Mouse (Mus musculus): ENCODE measurements at regions not wholly inside any gene's neighbourhood (a gene's known extent, or its start where the extent isn't known, plus 50 kb on each side); places are given as distances from the start of the nearest gene placed in this dataset.
"Not testable (repeated sequence)": the region's sequence is repeated elsewhere in the genome, so short reads cannot be mapped to it uniquely, and the experiment has no call there.

DNA sequence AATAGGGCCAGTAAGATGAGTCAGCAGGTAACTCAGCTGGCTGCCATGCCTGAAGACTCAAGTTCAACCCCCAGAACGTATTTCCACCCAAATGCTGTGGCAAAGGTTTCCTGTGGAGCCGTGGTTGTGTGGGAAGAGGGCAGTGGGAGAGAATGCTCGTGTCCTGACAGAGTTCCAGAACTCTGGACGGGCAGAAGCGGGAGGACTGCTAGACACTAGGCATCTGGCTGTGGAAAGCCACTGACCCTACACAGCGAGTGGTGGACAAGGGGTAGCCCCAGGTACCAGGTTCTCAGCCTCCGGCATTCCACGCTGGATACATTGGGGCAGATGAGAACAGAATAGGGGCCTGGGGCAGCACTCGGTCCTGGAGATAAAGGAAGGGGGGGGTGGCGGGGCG, 69.6 kb upstream of the Acsl3 start:
- no peak for DNase-seq (ENCODE audit: low spot score in 2 of 2)

DNA sequence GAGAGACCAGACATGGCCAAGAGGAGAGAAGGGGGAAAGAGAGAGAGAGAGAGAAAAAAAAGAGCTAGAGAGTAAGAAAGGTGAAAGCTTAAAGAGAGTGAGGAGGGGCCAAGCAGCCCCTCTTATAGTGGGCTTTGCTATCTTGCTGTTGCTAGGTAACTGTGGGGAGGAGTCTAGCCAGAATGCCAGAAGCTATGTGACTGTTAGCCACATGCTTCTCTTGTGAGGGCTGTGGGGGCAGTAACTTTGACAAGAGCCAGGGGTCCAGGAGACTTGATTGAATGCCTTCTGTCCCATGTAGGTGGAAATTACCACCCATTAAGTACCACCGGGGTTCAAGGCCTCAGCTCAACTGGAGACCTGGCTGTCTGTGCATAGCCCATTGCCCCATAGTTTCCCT, 69.0 kb upstream of the Acsl3 start:
- not testable (repeated sequence) for DNase-seq (ENCODE audit: low spot score in 2 of 2)

DNA sequence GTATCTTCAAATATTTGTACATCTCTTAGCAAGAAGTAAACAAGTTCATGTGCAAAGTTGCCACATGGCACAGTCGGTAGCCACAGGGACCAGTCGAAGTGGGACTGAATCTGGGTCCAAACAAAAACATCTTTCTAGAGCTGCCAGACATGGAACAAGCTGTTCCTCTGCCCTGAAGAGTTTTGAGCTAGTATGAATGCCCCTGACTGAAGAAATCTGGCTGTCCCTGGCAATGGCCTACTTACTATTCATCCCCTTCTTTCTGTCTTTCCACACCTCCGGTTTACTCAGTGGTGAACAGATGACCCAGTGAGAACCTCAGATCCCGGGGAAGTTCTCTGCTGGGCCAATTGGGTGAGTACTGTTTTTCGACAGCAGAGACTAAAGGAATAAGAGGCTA, 67.1 kb upstream of the Acsl3 start:
- DNase-seq (ENCODE audit: low spot score in 2 of 2): peak; percentile 50 to 73

DNA sequence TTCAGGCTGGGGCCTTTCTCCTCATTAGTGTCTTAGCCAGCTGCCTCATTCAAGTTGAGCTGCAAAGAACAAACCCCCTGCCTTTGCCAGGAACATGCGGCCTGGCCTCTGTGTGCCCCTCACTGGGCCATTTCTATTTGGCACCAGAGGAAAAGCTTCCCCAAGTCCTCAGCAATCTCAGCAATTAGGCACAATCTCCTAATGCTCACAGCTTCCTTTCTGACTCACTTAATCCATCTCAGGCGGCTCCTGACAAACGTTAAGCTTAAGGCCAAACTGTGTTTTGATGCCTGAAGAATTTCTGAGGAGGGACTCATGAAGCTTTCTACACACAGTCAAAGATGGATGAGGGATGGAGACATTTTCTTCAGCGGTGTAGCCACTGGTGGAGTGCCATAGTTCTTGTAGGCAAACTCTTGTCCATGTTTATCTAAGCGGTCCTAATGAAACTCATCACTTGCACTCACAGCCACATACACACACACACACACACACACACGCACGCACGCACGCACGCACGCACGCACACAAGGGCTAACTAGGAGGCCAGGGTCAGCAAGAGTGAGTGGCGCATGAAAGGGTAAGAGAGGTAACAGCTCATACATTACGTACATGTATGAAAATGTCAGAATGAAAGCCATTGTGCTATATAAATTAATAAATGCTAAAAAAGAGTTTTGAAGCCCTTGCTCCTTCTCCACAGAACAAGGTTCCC, 63.5 kb upstream of the Acsl3 start:
- peak; percentile 74 to 76 for DNase-seq (ENCODE audit: low spot score in 2 of 2)

DNA sequence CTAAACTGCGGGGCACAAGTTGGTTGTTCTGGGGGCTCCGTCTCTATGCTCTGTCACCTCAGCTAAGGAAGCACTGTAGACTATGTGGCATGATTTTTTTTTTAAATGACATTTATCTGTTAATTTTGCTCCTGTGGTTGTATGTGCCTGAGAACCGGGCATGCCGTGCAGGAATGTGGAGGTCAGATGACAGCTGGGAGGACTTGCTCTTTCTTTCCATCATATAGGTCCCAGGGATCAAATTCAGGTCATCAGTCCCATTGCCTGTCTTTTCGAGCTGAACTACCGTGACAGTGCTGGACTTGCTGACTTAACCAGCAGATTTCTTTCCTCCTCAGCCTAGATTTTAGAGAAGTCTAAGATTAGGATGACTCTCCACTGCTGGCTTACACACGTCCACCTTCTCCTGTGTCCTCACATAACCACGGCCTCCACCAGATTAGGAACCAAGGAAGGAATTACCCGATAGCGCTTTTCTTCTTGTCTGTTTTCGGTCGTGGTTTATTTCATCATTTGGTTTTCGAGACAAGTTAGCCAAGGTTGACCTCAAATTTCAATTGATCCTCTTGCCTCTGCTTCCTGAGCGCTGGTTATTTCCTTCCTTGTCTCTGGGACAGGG, 62.0 kb upstream of the Acsl3 start:
- no peak for DNase-seq (ENCODE audit: low spot score in 2 of 2)

DNA sequence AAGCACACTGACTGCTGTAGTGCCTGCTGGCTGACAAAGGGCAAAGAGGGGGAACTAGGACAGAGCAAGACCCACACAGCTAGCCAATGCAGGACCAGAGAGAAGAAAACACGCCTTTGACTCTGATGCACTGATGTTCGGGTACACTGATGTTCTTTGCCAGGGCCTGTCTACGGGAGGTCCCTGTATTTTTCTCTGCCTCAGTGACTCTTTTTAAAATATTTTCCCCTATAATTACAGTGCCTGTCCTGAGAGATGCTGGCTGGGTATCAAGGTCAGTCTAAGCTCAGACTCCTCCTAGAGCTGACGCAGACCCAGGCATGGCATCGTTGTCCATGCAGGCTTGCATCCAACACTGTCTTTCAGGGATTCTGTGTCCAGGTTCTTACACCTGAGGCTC, 59.1 kb upstream of the Acsl3 start:
- DNase-seq (ENCODE audit: low spot score in 2 of 2): peak in 1 of 2 experiments; percentile 29

DNA sequence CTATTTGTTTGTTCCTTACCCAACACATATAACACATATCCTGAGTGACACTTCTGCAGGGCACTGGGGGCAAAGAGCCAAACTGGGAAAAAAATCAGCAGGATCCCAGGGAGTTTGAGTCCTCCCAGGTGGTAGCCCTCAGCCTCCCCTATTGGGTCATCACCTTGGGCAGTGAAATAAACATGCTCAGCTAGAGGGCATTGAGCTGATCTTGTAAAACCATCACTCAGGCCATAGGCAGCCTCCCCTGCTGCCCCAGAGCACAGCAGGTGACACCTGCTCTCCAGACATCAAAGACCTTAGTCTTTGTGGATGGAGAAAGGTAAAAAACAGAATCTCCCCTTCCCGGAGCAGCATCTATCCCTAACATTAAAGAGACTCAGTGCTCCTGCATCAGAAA, 57.0 kb upstream of the Acsl3 start:
- no peak for DNase-seq (ENCODE audit: low spot score in 2 of 2)

DNA sequence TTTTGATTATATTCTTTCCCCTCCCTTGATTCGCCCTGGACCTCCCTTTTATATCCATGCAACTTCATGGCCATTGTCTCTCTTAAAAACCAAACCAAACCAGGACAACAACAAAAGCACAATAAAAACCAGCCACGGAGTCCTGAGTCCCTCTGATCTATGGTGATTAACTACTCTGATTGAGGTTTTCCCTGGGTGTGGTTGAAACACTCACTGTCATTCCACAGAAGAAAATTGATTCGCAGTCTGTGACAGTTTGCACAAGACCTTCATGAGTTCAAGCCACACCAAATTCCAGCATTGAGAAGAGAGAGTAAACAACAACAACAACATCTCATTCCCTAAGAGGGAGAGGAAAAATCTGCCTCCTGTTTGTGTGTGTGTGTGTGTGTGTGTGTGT, 56.1 kb upstream of the Acsl3 start:
- DNase-seq (ENCODE audit: low spot score in 2 of 2): no peak

DNA sequence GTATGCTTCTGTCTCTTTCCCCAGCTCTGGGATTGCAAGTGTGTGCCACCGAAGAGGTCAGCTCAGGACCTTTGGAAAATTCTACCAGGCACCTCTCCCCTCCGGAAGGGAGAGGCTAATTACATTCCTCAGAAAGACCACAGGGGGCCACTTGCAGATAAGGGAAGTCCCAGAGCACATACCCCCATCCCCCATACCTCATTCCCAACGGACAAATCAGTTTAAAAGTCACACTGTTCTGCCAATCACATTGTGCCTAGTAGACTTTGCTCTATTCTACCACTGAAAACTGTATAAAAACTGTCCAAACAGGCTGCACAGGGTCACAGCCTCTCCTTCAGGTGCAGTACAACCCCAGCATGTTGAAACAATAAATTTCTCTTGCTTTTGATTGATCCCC, 55.6 kb upstream of the Acsl3 start:
- DNase-seq (ENCODE audit: low spot score in 2 of 2): no peak

DNA sequence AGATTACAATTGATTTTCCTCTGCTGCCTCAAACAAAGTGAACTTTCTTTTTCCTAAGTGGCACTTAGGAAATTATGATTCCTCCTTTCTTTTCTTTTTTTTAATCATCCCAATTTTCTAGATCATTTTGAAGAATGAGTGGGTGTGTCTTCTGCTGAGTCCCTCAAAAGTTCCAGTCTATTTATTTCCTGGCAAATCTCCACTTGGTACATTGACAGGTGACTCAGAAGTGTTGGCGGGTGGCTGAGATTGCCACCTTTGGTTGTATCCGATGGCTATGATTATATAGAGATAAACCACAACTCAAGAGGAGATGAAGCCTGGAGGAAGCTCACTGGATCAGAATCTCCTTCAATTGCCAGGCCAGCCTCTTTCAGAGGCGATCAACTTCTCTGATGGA, 54.7 kb upstream of the Acsl3 start:
- no peak for DNase-seq (ENCODE audit: low spot score in 2 of 2)

DNA sequence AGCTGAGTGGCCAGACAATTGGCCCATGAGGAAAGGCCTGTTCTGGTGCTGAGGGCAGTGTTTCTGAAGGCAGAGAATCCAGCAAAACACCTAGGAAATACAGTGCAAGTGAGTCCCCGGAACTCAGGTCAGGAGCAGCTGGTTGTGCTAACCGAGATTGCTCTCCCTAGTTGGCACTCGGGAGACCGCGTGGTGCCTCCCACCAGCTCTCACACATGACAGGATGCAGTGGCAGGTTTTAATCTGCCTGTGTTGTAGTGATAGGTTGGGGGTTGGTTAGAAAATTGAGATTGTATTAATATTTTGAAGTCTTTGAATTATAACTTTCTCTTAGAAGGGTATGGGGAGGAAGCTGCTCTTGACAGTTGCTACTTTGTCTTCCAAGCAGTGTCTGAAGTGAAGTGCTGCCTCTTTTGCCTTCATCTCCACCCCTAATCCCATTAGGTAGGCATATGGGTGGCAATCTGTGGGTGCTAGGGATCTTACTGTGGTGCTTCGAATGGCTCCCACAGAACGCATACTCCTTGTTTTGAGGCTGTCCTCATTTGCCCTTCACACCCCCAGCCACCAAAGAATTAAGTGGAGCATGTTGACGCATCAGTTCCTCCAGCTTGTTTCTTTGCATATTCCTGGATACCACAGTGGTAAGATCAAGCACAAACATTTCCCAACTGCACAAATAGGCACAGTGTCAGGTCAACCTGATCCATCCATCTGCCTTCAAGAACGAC, 52.6 kb upstream of the Acsl3 start:
- peak in 1 of 2 experiments; percentile 27 for DNase-seq (ENCODE audit: low spot score in 2 of 2)
